Mouse (Mus musculus): ENCODE results near the gene Klk1b21.
"Not testable (repeated sequence)": the region's sequence is repeated elsewhere in the genome, so short reads cannot be mapped to it uniquely, and the experiment has no call there.

Gene Klk1b21

GRCm38 (mm10) chr7:44102028-44102427, at the start of gene Klk1b21:
Gene Klk1b21, plus strand, starts transcription at chr7:44102328.
- DNase-seq (ENCODE audit: low read depth), result not testable (repeated sequence)

- no peak for DNase-seq (ENCODE audit: low read depth)
Measured at GRCm38 (mm10) chr7:44072117-44072516, 30.0 kb upstream of the Klk1b21 start.

- no peak for DNase-seq (ENCODE audit: low read depth)
Measured at GRCm38 (mm10) chr7:44077703-44078102, 24.4 kb upstream of the Klk1b21 start.

- no peak for DNase-seq (ENCODE audit: low read depth)
Measured at GRCm38 (mm10) chr7:44096111-44096510, 6.0 kb upstream of the Klk1b21 start.

GRCm38 (mm10) chr7:44112373-44112772, 10.2 kb downstream of the Klk1b21 start, which contains the start of gene Klk1b22:
Gene Klk1b22, plus strand, starts transcription at chr7:44112673.
- no peak for DNase-seq (ENCODE audit: low read depth)

GRCm38 (mm10) chr7:44123445-44123844, 21.3 kb downstream of the Klk1b21 start:
- DNase-seq (ENCODE audit: low read depth), result no peak

- no peak for DNase-seq (ENCODE audit: low read depth)
Measured at GRCm38 (mm10) chr7:44136467-44136866, 34.3 kb downstream of the Klk1b21 start, which contains the start of gene Klk1b16. Gene Klk1b16, plus strand, starts transcription at chr7:44136767.

Measured in 416B (cell line).